ENCODE assay signal across 21 mouse cellular contexts in genomic region chr16:14056734-14057133, GRCm38 (mm10).
DNase-seq lines count a peak whose midpoint lies in the region; ATAC-seq lines count a peak whose summit lies in the region.
"Had no signal": no experiment of that assay in that cellular context is flagged by ENCODE, and none has a peak within 500 bp of the region (broad histone marks: within the 10 kb centered on the region; RNA-seq: fewer than 3 reads in every experiment).

No protein-coding gene starts in this region.

- ATAC-seq in frontal cortex, adult (ENCODE audit: low TSS enrichment): peak; percentile 50
- ATAC-seq: forebrain, embryonic 15.5 days; hindbrain, embryonic 16.5 days; intestine, embryonic 15.5 days; Patski had no signal

- DNase-seq in frontal cortex, postnatal 25 days (ENCODE audit: low spot score in 2 of 2): no peak
- DNase-seq in left cerebral cortex, adult 11 months (ENCODE audit: low spot score): peak; percentile 23
- no peak for DNase-seq in left cerebral cortex, postnatal 14 days (ENCODE audit: low spot score in 2 of 2)
- DNase-seq in right cerebral cortex, adult 18-20 months: peak; percentile 12
- no peak for DNase-seq in right cerebral cortex, postnatal 4 days
- no peak for DNase-seq in kidney, postnatal 14 days
- DNase-seq: adrenal gland, postnatal 10 days; adrenal gland, postnatal 36 days; B cell, adult 2 months; cerebellum, adult 11 months; cerebellum, adult 2 months; cerebellum, postnatal 10 days; gastrocnemius, postnatal 10 days; gastrocnemius, postnatal 36 days; heart, postnatal 10 days; heart, postnatal 36 days had no signal

- intact Hi-C loops in left cerebral cortex, postnatal 14 days (cut with DNase I): no loop called here

Comparison
In these comparisons a context has a peak if more than half of its experiments do, and no peak if none do; other contexts are left out.
1. DNase-seq: peak in left cerebral cortex, adult 11 months (single experiment) and right cerebral cortex, adult 18-20 months (single experiment); none in frontal cortex, postnatal 25 days (0 of 2), left cerebral cortex, postnatal 14 days (0 of 2), right cerebral cortex, postnatal 4 days (single experiment) and kidney, postnatal 14 days (single experiment).